Comparison of ENCODE assay signal across 9 mouse cellular contexts in the genomic region with DNA sequence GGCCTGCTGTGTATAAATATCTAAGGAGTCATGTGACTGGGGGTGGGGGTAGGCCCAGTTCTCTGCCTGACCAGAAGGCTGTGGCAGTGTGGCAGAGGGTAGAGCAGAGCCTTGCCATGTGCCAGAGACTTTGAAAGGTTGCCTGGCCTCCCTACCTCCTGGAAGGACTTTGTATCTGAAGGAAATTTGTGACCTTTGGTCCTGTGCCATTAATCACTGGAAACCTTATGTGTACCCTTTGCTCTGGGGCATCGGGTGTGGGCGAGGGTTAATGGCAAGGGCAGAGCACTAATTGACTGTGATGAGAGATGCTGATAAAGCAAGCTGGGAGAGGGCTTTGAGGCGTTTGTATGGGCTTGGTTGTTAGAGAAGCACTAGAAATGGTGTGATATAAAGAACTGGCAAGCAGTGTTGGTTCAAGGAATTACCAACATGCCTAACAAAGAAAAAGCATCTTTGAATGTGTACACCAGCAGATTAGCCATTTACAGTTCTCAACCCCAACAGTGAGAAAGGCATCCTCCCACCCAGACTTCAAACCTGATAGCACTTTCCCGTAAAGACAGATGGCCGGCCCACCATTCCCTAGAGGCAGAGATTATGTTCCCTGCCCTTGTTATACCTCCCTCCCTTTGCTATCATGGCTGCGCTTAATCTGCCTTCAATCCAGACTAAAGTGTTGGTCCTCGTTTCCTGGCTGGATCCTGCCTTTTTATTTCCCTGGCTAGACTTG.
DNase-seq lines count a peak whose midpoint lies in the region; ATAC-seq and TF ChIP-seq lines count a peak whose summit lies in the region.
"Had no signal": no experiment of that assay in that cellular context is flagged by ENCODE, and none has a peak within 500 bp of the region (broad histone marks: within the 10 kb centered on the region; RNA-seq: fewer than 3 reads in every experiment).

No protein-coding gene starts in this region.

- peaks cover 25% of the 10 kb centered on the region for H3K4me1 ChIP-seq in liver, adult 2 months (ENCODE audit: control insufficient read depth, insufficient read depth, low read length)
- H3K4me1 ChIP-seq in liver, embryonic 12.5 days: no peaks in the 10 kb centered on the region
- H3K4me1 ChIP-seq in midbrain, embryonic 13.5 days (replicated peaks): peaks cover 54% of the 10 kb centered on the region
- H3K4me1 ChIP-seq in heart, embryonic 12.5 days (replicated peaks): peaks cover 4% of the 10 kb centered on the region

- peaks cover 1% of the 10 kb centered on the region; the same call in 1 of the 2 replicates for H3K36me3 ChIP-seq in liver, adult 2 months (ENCODE audit: control insufficient read depth, insufficient read depth, low read length)
- H3K36me3 ChIP-seq in liver, embryonic 12.5 days: no peaks in the 10 kb centered on the region
- H3K36me3 ChIP-seq in midbrain, embryonic 13.5 days: no peaks in the 10 kb centered on the region
- no peaks in the 10 kb centered on the region for H3K36me3 ChIP-seq in heart, embryonic 12.5 days

- WGBS in liver, adult 2 months: 44% methylated on average over 7 of the region's 7 CpGs
- WGBS in liver, embryonic 12.5 days (ENCODE audit: insufficient replicate concordance): 52% methylated on average over 7 of the region's 7 CpGs
- WGBS in midbrain, embryonic 13.5 days: 32% methylated on average over 7 of the region's 7 CpGs
- 29% methylated on average over 7 of the region's 7 CpGs for WGBS in heart, embryonic 12.5 days

- H3K4me2 ChIP-seq in liver, embryonic 12.5 days: no peak overlapping the region
- no peak overlapping the region; the same call in 1 of the 2 replicates for H3K4me2 ChIP-seq in midbrain, embryonic 13.5 days (replicated peaks)
- no peak overlapping the region for H3K4me2 ChIP-seq in heart, embryonic 12.5 days

- peak; percentile 71 for DNase-seq in liver, adult 2 months (ENCODE audit: extremely low read depth, low read depth, low spot score)
- peak; percentile 88 for DNase-seq in kidney, adult 11 months
- DNase-seq in right cerebral cortex, postnatal 10 days (ENCODE audit: low spot score in 2 of 2): no peak
- DNase-seq in urinary bladder, postnatal 4 days (ENCODE audit: low spot score in 2 of 2): no peak
- DNase-seq in left cerebral cortex, postnatal 10 days (ENCODE audit: extremely low spot score in 1 of 2, low spot score in 2 of 2): no peak
- DNase-seq: lung, postnatal 4 days had no signal

- H3K4me3 ChIP-seq in liver, adult 2 months (ENCODE audit: insufficient read depth, low read depth, low read length): no peak overlapping the region
- H3K4me3 ChIP-seq in liver, embryonic 12.5 days: no peak overlapping the region
- H3K4me3 ChIP-seq in midbrain, embryonic 13.5 days (replicated peaks): no peak overlapping the region
- no peak overlapping the region for H3K4me3 ChIP-seq in heart, embryonic 12.5 days

- TF ChIP-seq CTCF in liver, adult 2 months (IDR thresholded peaks at IDR 0.05; ENCODE audit: low read depth, low read length): no peak

- no peaks in the 10 kb centered on the region for H3K27me3 ChIP-seq in liver, adult 2 months (ENCODE audit: control insufficient read depth, insufficient read depth, low read length)
- H3K27me3 ChIP-seq in liver, embryonic 12.5 days (replicated peaks): no peaks in the 10 kb centered on the region
- H3K27me3 ChIP-seq in midbrain, embryonic 13.5 days: no peaks in the 10 kb centered on the region
- no peaks in the 10 kb centered on the region for H3K27me3 ChIP-seq in heart, embryonic 12.5 days (replicated peaks)

- TF ChIP-seq POLR2A in liver, adult 2 months (IDR thresholded peaks at IDR 0.05; ENCODE audit: extremely low read depth, insufficient read depth, low read length): no peak

- no peak overlapping the region for H3K27ac ChIP-seq in liver, adult 2 months (replicated peaks; ENCODE audit: insufficient read depth, low read depth, low read length)
- H3K27ac ChIP-seq in liver, embryonic 12.5 days: no peak overlapping the region
- peak overlapping the region; percentile 51 for H3K27ac ChIP-seq in midbrain, embryonic 13.5 days
- H3K27ac ChIP-seq in heart, embryonic 12.5 days (ENCODE audit: poor library complexity, severe bottlenecking): no peak overlapping the region

- intact Hi-C loops in left cerebral cortex, postnatal 10 days (cut with DNase I): no loop called here

- no peak for ATAC-seq in liver, embryonic 12.5 days
- peak; percentile 35; the same call in 1 of the 2 replicates for ATAC-seq in midbrain, embryonic 13.5 days
- no peak for ATAC-seq in heart, embryonic 12.5 days (ENCODE audit: insufficient number of reproducible peaks, low FRiP score)

- no peaks in the 10 kb centered on the region for H3K9me3 ChIP-seq in liver, embryonic 12.5 days (replicated peaks)
- H3K9me3 ChIP-seq in midbrain, embryonic 13.5 days: 0 out of 2 replicates have a peak, but pooled peaks cover 4% of the 10 kb centered on the region
- no peaks in the 10 kb centered on the region for H3K9me3 ChIP-seq in heart, embryonic 12.5 days (replicated peaks)

- H3K79me2 ChIP-seq in liver, adult 2 months (ENCODE audit: control insufficient read depth, insufficient read depth, low read length): peaks cover 14% of the 10 kb centered on the region; the same call in 1 of the 2 replicates

- H3K9ac ChIP-seq in liver, adult 2 months (ENCODE audit: low read depth, low read length): no peak overlapping the region
- no peak overlapping the region for H3K9ac ChIP-seq in liver, embryonic 12.5 days
- no peak overlapping the region for H3K9ac ChIP-seq in midbrain, embryonic 13.5 days (replicated peaks)
- no peak overlapping the region for H3K9ac ChIP-seq in heart, embryonic 12.5 days

Comparison
In these comparisons a context has a peak if more than half of its experiments do, and no peak if none do; other contexts are left out.
1. DNase-seq: peak in liver, adult 2 months (single experiment) and kidney, adult 11 months (single experiment); none in right cerebral cortex, postnatal 10 days (0 of 2), urinary bladder, postnatal 4 days (0 of 2) and left cerebral cortex, postnatal 10 days (0 of 2).